Mouse (Mus musculus) spleen, adult 18-20 months (tissue): ENCODE measurements around the gene Hsf5.

ENCODE experiments used
- DNase-seq, 2 experiments: peaks; one replicate each; pipeline ENCODE4 v3.0.0; 2022; ENCODE audit warnings: mixed read lengths in 2 of 2

Hsf5 gene

DNA sequence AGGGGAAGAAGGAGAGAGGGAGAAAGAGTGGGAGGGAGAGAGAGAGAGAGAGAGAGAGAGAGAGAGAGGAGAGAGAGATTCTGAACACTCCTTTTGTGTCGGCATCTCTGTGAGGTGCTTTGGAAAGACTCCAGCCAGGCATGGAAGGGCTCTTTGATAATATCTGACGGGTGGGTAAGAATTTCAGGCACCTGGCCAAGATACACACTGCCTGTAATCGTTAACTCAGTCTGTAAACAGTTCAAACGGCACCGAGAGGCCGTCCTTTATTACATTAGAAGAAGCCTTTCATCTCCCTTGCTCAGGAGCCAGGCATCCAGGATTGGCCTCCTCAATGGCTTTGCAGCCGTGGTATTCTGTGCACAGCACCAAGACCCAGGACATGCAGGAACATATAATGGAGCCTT, 72.4 kb downstream of the Hsf5 start:
- no peak for DNase-seq

GRCm38 (mm10) chr11:87690054-87690740, 73.2 kb downstream of the Hsf5 start:
- no peak for DNase-seq

DNA sequence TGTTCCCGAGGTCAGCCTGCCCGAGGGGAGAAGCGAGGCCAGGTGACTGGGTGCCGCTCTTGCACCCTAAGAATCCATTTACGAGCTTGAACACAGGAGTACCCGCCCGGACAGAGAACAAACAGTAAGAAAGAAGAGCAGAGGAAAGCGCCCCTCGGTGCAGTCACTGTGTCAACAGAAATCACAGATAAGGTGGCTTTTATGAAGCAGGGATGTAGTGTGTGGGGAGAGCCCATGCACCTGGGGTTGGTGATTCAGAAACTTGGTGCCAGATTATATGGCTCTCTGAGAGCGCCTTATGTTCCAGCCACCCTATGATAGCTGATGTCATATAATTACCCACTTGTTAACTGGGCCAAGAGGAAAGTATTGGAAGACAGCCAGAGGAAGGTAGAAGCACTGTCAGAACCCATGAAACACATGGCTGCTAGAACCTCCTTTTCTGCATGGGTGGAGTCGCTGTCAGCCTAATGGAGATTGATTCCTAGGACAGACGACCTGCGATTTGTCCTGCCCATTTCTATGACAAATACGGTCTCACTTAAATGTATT, 80.2 kb downstream of the Hsf5 start:
- DNase-seq: no peak

DNA sequence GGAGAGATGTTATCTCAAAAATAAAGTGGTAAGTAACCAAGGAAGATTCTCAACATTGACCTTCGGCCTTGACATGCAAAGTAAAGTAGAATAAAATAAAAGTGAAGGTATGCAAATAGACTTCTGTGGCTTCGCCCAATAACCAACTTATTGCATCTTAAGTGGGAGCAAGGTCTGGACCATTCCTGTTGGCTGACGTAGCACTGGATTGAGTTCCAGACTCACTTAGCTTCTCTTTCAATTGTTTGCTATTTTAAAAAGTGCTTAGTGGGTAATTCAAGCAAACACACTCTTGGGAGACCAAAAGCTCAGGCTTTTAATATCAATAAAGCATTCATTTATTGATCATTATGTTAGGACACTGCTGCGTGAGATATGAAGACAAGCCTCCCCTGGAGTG, 81.2 kb downstream of the Hsf5 start:
- DNase-seq: no peak

- DNase-seq: no peak
These were observed 84.1 kb downstream of the Hsf5 start for GRCm38 (mm10) chr11:87701108-87701507.

GRCm38 (mm10) chr11:87701877-87702620, 85.1 kb downstream of the Hsf5 start:
- DNase-seq: no peak

- DNase-seq: no peak
These were observed 86.7 kb downstream of the Hsf5 start for GRCm38 (mm10) chr11:87703654-87704053.

GRCm38 (mm10) chr11:87704289-87704688, 87.3 kb downstream of the Hsf5 start:
- DNase-seq: no peak

DNA sequence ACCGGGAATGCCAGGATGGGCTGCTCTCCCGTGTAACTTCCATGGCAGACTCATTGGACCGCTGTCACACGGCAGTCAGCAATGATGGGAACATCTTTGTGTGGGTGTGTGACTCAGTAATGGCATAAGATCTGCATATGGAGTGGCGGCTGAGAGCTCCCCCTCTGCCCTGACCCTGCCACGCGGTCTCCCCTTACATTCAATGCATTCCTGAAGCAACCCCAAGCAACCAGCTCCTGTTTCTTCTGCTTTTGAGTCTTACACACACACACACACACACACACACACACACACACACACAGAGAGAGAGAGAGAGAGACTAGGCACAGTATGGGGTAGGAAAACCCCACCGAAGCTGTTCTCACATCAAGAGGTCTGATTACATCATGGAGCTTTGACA, 90.6 kb downstream of the Hsf5 start:
- no peak for DNase-seq

DNA sequence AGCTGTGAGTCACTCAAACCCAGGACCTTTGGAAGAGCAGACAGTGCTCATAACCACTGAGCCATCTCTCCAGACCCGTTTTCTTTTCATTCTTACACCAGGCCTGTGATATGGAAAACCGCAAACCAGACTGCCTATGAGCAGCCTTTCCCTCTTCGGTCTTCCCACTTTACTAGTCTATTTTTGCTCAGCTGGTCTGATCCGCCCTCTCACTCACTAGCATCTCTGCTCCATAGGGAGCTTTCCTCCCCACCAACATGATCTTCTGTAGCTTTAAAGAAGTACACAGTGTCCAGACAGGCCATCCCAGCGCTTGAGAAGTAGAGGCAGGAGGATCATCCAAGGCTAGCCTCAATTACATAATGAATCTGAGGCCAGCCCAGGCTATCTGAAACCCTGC, 92.0 kb downstream of the Hsf5 start:
- DNase-seq: no peak
